Mouse (Mus musculus) MEL (cell line): ENCODE data around the gene Fbxw4. TPM values are rescaled to one million over a fixed set of nuclear protein-coding genes. Genes with fewer than 3 reads are reported as not detected.

Experiments
- DNase-seq: peaks from one replicate; pipeline ENCODE4 v3.0.0; 2011; ENCODE audit warnings: low read depth, low spot score
- H3K27ac ChIP-seq: 2 replicates; pipeline ENCODE4 v1.5.1; 2012; ENCODE audit warnings: low read depth, mild to moderate bottlenecking, control low read depth, low read length, moderate library complexity; ENCODE audit not compliant: control insufficient read depth
- H3K27me3 ChIP-seq, 2 experiments: fragments of 150-350 bp in 1 of 2; sonication (generic) in 1 of 2; 2 replicates each; pipeline ENCODE4 v1.6.1; 2012; ENCODE audit warnings: low read length in 2 of 2, mild to moderate bottlenecking in 2 of 2, improper control_type of control experiment in 1 of 2, moderate library complexity in 1 of 2; ENCODE audit not compliant: insufficient read depth in 2 of 2, control insufficient read depth in 1 of 2
- H3K36me3 ChIP-seq, 2 experiments: 2 replicates each; pipeline ENCODE4 v1.6.1; 2012 to 2014; ENCODE audit warnings: low read length in 2 of 2, improper control_type of control experiment in 1 of 2, inconsistent platforms in 1 of 2, mild to moderate bottlenecking in 1 of 2; ENCODE audit not compliant: insufficient read depth in 2 of 2, control insufficient read depth in 1 of 2
- H3K4me1 ChIP-seq, 2 experiments: fragments of 150-350 bp in 1 of 2; sonication (generic) in 1 of 2; 2 replicates each; pipeline ENCODE4 v1.6.1; 2012; ENCODE audit warnings: low read length in 2 of 2, improper control_type of control experiment in 1 of 2, mild to moderate bottlenecking in 1 of 2; ENCODE audit not compliant: insufficient read depth in 2 of 2, control insufficient read depth in 1 of 2
- H3K4me3 ChIP-seq, 2 experiments: fragments of 150-350 bp in 1 of 2; sonication (generic) in 1 of 2; 2 replicates each; pipeline ENCODE4 v1.5.1; 2012; ENCODE audit warnings: low read depth in 2 of 2, low read length in 2 of 2, mild to moderate bottlenecking in 2 of 2, moderate library complexity in 2 of 2, control low read depth in 1 of 2, improper control_type of control experiment in 1 of 2; ENCODE audit not compliant: control insufficient read depth in 1 of 2, insufficient read depth in 1 of 2
- H3K79me2 ChIP-seq: 2 replicates; pipeline ENCODE4 v1.6.1; 2012; ENCODE audit warnings: mild to moderate bottlenecking, low read length, moderate library complexity; ENCODE audit not compliant: control insufficient read depth, poor library complexity, insufficient read depth
- H3K9ac ChIP-seq: 2 replicates; pipeline ENCODE4 v1.6.1; 2012; ENCODE audit warnings: low read depth, mild to moderate bottlenecking, control low read depth, low read length, moderate library complexity; ENCODE audit not compliant: control insufficient read depth, poor library complexity, severe bottlenecking
- H3K9me3 ChIP-seq: fragments of 150-350 bp; sonication (generic); replicated peaks from 2 replicates; pipeline ENCODE4 v1.6.1; 2012; ENCODE audit warnings: mild to moderate bottlenecking, low read length, improper control_type of control experiment, moderate library complexity; ENCODE audit not compliant: insufficient read depth
- CHD1 ChIP-seq: IDR thresholded peaks from 2 replicates; pipeline ENCODE4 v1.6.1; 2012; ENCODE audit warnings: low read depth, mild to moderate bottlenecking, inconsistent platforms, low read length, improper control_type of control experiment
- E2F4 ChIP-seq: IDR thresholded peaks from 2 replicates; pipeline ENCODE4 v1.6.1; 2011; ENCODE audit warnings: low read depth, low read length, improper control_type of control experiment, borderline replicate concordance
- EP300 ChIP-seq, 2 experiments: IDR thresholded peaks; 2 replicates each; pipeline ENCODE4 v1.6.1; 2011; ENCODE audit warnings: improper control_type of control experiment in 2 of 2, low read length in 2 of 2, low read depth in 1 of 2, mild to moderate bottlenecking in 1 of 2
- GABPA ChIP-seq: IDR thresholded peaks from 2 replicates; pipeline ENCODE4 v1.6.1; 2012; ENCODE audit warnings: low read depth, mild to moderate bottlenecking, inconsistent platforms, low read length, improper control_type of control experiment, moderate library complexity
- JUND ChIP-seq: IDR thresholded peaks from 2 replicates; pipeline ENCODE4 v1.6.1; 2011; ENCODE audit warnings: low read depth, mild to moderate bottlenecking, improper control_type of control experiment, low read length
- KAT2A ChIP-seq: conservative IDR thresholded peaks from 2 replicates; pipeline ENCODE4 v1.6.1; 2012; ENCODE audit warnings: low read depth, low read length, improper control_type of control experiment, inconsistent platforms
- MAX ChIP-seq: IDR thresholded peaks from 2 replicates; pipeline ENCODE4 v1.6.1; 2011; ENCODE audit warnings: low read length, improper control_type of control experiment
- MEF2A ChIP-seq: IDR thresholded peaks from 2 replicates; pipeline ENCODE4 v1.6.1; 2014; ENCODE audit warnings: low read depth, mild to moderate bottlenecking, inconsistent platforms, low read length, improper control_type of control experiment; ENCODE audit not compliant: poor library complexity, insufficient replicate concordance, severe bottlenecking; ENCODE audit errors: extremely low read depth
- MXI1 ChIP-seq: IDR thresholded peaks from 2 replicates; pipeline ENCODE4 v1.6.1; 2011; ENCODE audit warnings: mild to moderate bottlenecking, low read depth, low read length, improper control_type of control experiment
- NRF1 ChIP-seq: IDR thresholded peaks from 2 replicates; pipeline ENCODE4 v1.6.1; 2014; ENCODE audit warnings: low read depth, mild to moderate bottlenecking, inconsistent platforms, low read length, improper control_type of control experiment, moderate library complexity; ENCODE audit not compliant: poor library complexity, insufficient read depth, severe bottlenecking
- POLR2A ChIP-seq, 2 experiments: IDR thresholded peaks; 2 replicates each; pipeline ENCODE4 v1.6.1; 2011 to 2012; ENCODE audit warnings: low read length in 2 of 2, mild to moderate bottlenecking in 2 of 2, control low read depth in 1 of 2, improper control_type of control experiment in 1 of 2, low read depth in 1 of 2, moderate library complexity in 1 of 2; ENCODE audit not compliant: control insufficient read depth in 1 of 2, insufficient read depth in 1 of 2, poor library complexity in 1 of 2
- RCOR1 ChIP-seq: IDR thresholded peaks from 2 replicates; pipeline ENCODE4 v1.6.1; 2012; ENCODE audit warnings: low read depth, mild to moderate bottlenecking, inconsistent platforms, low read length, improper control_type of control experiment
- TBP ChIP-seq: IDR thresholded peaks from 2 replicates; pipeline ENCODE4 v1.8.0; 2011; ENCODE audit warnings: low read depth, low read length, improper control_type of control experiment
- TCF12 ChIP-seq: IDR thresholded peaks from 2 replicates; pipeline ENCODE4 v1.6.1; 2014; ENCODE audit warnings: low read depth, mild to moderate bottlenecking, inconsistent platforms, low read length, improper control_type of control experiment, moderate library complexity
- UBTF ChIP-seq: IDR thresholded peaks from 2 replicates; pipeline ENCODE4 v1.6.1; 2012; ENCODE audit warnings: low read depth, mild to moderate bottlenecking, inconsistent platforms, low read length, improper control_type of control experiment, moderate library complexity, borderline replicate concordance; ENCODE audit not compliant: insufficient read depth
- USF1 ChIP-seq: IDR thresholded peaks from 2 replicates; pipeline ENCODE4 v1.6.1; 2014; ENCODE audit warnings: low read depth, mild to moderate bottlenecking, inconsistent platforms, low read length, improper control_type of control experiment, moderate library complexity
- USF2 ChIP-seq, 2 experiments: IDR thresholded peaks; 2 replicates each; pipeline ENCODE4 v1.6.1; 2011 to 2012; ENCODE audit warnings: improper control_type of control experiment in 2 of 2, low read length in 2 of 2, borderline replicate concordance in 1 of 2, inconsistent platforms in 1 of 2, low read depth in 1 of 2, mild to moderate bottlenecking in 1 of 2; ENCODE audit not compliant: insufficient read depth in 1 of 2
- ZC3H11A ChIP-seq: IDR thresholded peaks from 2 replicates; pipeline ENCODE4 v1.6.1; 2012; ENCODE audit warnings: low read depth, mild to moderate bottlenecking, inconsistent platforms, low read length, improper control_type of control experiment
- polyA plus RNA-seq, 2 experiments: library from polyadenylated mRNA; stranded (reverse) in 1 of 2; unstranded in 1 of 2; fragments of >175 nt in 1 of 2; fragments of >200 nt in 1 of 2; gene quantifications; 2 replicates each; pipeline versions ENCODE4 v1.2.1 to v1.2.4; 2012; ENCODE audit warnings: low replicate concordance in 2 of 2, low read depth in 1 of 2; ENCODE audit not compliant: insufficient read length in 2 of 2, insufficient read depth in 1 of 2, missing spikeins in 1 of 2
- total RNA-seq: library from RNA; depleted of rRNA; stranded (reverse); fragments of 300-350 nt; gene quantifications from 2 replicates; pipeline ENCODE4 v1.2.3, GENCODE M21; 2012

Fbxw4 gene
- total and polyA plus RNA-seq, 3 experiments, result 12.4 to 45.3 TPM; not detected in 1

DNA sequence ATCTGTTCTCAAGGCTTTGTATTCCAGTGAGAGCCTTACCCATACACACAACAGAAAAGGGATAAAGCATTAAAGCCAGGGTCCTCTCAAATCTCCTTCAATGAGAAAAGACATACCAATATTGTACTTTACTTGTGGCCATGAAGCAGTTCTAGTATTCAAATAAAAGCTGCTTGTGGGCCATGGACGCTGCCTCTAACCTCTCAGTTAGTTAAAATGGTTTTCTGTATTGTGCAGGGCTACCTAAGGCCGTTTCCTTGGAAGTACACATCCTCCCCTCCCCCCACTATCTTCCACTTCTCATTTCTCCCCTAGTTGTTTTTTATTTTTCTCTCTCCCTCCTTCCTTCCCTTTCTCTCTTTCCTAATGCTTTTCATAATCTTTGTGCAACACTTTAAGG is 3.7 kb upstream of the Fbxw4 start:
- H3K9ac ChIP-seq, result no peak overlapping the region
- no peak overlapping the region for H3K4me3 ChIP-seq
- H3K27me3 ChIP-seq, result peaks cover 0 to 4% of the 10 kb centered on the region in 2 experiments; a peak in 2 of 4 replicates
- H3K9me3 ChIP-seq, result no peaks in the 10 kb centered on the region
- H3K36me3 ChIP-seq, result peaks cover 0 to 5% of the 10 kb centered on the region in 2 experiments; a peak in 2 of 4 replicates
- peak; percentile 39 for DNase-seq
- peaks cover 2 to 7% of the 10 kb centered on the region in 2 experiments for H3K4me1 ChIP-seq
- no peak overlapping the region for H3K27ac ChIP-seq
- TF ChIP-seq E2F4 (no peak), KAT2A (no peak), CHD1 (no peak), USF1 (no peak), USF2 (IDR thresholded peaks at IDR 0.05; ENCODE audit: borderline replicate concordance in 1 of 2, insufficient read depth in 1 of 2, low read depth in 1 of 2, low read length in 2 of 2) (no peak), GABPA (no peak), JUND (no peak), ZC3H11A (no peak), MEF2A (no peak)
- peaks cover 17% of the 10 kb centered on the region for H3K79me2 ChIP-seq

GRCm38 (mm10) chr19:45660503-45660790 is 335 bp upstream of the Fbxw4 start:
- TF ChIP-seq MEF2A (no peak), UBTF (no peak), USF1 (peak; percentile 96), RCOR1 (peak; percentile 22), TBP (peak; percentile 44; the same call in 1 of the 2 replicates), TCF12 (peak; percentile 51; the same call in 1 of the 2 replicates), EP300 (IDR thresholded peaks at IDR 0.05; ENCODE audit: low read depth in 1 of 2, low read length in 2 of 2) (no peak), MAX (peak; percentile 92), NRF1 (0 out of 2 replicates have a peak, but pooled peaks have one; percentile 22), USF2 (IDR thresholded peaks at IDR 0.05; ENCODE audit: borderline replicate concordance in 1 of 2, insufficient read depth in 1 of 2, low read depth in 1 of 2, low read length in 2 of 2) (peak in 1 of 2 experiments; percentile 68; a peak in 2 of 4 replicates), POLR2A (IDR thresholded peaks at IDR 0.05; ENCODE audit: control insufficient read depth in 1 of 2, insufficient read depth in 1 of 2, low read depth in 1 of 2, low read length in 2 of 2, poor library complexity in 1 of 2) (peak in 1 of 2 experiments; percentile 33; a peak in 2 of 4 replicates), MXI1 (peak; percentile 80)
- Histone ChIP-seq H3K9ac (peak overlapping the region; percentile 95), H3K9me3 (no peaks in the 10 kb centered on the region), H3K27ac (peak overlapping the region; percentile 1; the same call in 1 of the 2 replicates), H3K27me3 (no peaks in the 10 kb centered on the region), H3K79me2 (peaks cover 19% of the 10 kb centered on the region), H3K4me3 (peak overlapping the region; percentile 84 to 87), H3K4me1 (peaks cover 11 to 18% of the 10 kb centered on the region in 2 experiments), H3K36me3 (peaks cover 0 to 23% of the 10 kb centered on the region in 2 experiments; a peak in 2 of 4 replicates)
- peak; percentile 89 for DNase-seq
